Mouse (Mus musculus) cerebellum, adult 8-10 months (tissue): Measurements from ENCODE around the gene Camta1.

ENCODE experiments used
- DNase-seq: peaks from one replicate; pipeline ENCODE4 v3.0.0; 2022

The Camta1 gene

GRCm38 (mm10) chr4:151661486-151661885 lies 200.2 kb downstream of the Camta1 start:
- no peak for DNase-seq

GRCm38 (mm10) chr4:151656427-151656826 lies 205.2 kb downstream of the Camta1 start:
- DNase-seq: no peak

DNA sequence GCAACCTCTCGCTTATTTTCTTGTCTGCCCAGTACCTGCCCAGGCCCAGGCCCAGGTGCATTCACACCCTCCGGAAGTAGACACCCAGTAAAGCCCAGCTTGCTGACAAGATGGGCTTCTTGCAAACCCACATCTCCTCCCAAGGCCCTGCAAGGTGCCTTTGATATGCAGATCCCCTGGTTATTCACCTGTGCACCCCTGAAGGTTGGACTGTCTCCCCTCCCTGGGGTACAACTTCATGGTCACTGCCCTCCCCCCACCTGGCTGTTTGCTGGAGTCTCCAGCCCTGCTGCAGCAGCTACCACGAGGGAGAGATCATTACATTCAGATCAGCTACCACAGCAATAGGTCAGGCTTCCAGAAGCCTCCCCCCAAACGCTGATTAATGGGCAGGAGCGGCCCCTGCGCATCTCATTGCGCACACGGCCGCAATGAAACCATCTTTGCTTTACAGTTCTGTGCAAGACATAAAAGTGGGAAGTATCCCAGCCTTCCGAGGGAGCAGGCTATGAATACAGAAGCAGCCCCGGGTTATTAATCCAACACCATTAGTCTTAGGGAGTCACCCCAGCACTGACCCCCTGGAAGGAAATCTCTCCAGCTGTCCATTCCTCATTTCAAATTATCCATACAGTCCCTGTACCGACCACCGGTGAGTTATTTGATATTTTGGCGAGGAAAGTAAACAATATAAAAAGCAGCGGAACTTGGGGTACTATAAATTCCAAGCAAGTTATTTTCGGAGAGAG lies 205.9 kb downstream of the Camta1 start:
- no peak for DNase-seq

DNA sequence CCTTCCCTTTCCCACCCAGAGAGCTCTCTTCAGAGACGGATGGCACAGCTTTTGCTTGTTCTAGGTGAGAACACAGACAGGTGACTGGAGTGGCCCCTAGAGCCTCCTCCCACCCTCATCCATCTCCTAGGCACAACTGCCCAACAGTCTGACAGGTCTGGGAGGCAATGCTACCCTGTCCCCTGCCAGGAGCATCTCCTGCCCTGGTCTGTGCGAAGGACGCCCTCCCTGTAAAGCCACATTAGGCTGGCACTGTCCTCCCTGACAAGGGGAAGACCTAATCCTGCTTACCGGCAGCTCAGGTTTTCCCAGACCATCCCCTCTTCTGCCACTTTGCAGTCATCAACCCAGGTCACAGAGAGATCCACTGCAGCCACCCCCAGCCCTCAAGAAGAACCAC lies 206.4 kb downstream of the Camta1 start:
- DNase-seq: no peak

DNA sequence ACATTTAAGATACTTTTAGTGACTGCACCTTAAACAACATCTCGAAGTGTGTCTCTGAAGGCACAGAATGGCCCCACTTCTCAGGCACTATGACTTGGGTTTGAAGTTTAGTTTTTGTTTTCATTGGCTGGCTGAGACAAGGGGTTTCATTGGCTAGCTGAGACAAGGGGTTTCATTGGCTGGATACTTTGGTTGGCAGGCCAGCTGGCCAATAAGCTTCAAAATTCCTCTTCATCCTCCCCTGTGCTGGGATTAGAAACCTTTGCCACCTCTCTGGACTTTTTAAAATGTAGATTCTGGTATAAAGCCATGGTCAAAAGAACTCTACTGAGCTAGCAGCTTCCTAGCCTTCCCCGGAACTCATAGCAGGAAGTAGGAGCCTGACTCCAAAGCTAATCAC lies 219.3 kb downstream of the Camta1 start:
- DNase-seq: no peak

- DNase-seq: no peak
These were observed 220.7 kb downstream of the Camta1 start for GRCm38 (mm10) chr4:151640971-151641370.

GRCm38 (mm10) chr4:151638941-151639340 lies 222.7 kb downstream of the Camta1 start:
- DNase-seq: peak; percentile 63

DNA sequence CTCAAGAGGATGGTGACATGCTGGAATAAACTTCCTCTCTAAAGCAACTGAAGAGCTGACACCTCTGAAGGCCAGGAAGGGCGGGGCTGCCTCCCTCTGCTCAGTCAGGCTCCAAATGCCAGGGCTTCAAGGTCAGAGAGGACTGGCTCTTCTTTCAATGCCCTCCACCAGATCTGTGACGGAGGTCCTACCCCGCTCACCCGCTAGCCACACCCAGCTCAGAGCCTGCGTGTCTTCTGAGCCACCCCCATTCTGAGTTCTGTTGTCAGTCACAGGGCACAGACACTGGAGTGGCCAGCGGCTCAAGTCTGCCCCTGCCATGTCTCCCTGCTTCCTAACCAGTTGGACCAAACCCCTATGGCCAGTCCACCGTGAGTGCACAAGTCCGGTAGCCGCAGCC lies 224.3 kb downstream of the Camta1 start:
- no peak for DNase-seq

DNA sequence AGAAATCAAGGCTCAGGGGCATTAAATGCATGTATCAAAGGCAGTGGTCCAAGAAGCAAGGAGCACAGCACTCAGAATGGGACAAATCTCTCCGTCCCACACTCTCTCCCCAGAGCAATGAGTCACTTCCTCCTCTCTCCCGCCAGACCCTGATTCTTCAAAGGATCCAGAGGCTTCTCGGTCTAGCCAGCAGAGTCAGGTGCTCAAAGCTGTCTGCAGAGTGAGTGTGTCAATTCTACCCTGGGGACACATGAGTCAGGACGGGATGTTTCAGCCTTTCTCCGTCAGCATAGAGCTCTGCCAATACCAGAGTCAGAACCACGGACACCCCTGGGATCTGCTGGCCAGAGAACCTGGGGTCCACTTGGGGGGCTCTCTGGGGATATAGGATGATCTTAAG lies 226.9 kb downstream of the Camta1 start:
- DNase-seq: no peak

DNA sequence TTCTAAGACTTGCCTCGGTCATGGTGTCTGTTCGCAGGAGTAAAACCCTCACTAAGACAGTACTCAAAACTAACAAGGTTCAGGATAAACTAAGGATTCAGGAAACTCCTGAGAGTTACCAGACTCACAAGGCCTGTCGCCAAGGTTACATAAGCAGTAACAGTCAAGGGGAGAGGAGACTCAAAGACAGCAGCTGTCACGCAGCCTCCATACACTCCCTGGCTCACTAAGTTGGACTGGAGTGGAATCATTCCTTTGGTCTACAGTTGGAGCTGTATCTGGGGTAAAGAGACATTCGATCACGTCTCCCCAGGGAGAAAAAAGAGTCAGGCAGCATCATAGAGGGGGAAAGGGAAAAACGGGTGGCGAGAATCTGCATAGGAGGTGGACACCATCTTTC lies 227.9 kb downstream of the Camta1 start:
- no peak for DNase-seq

- DNase-seq: no peak
These were observed 229.4 kb downstream of the Camta1 start for GRCm38 (mm10) chr4:151632321-151632720.

GRCm38 (mm10) chr4:151630664-151631063 lies 231.0 kb downstream of the Camta1 start:
- DNase-seq: no peak

GRCm38 (mm10) chr4:151630231-151630630 lies 231.4 kb downstream of the Camta1 start:
- no peak for DNase-seq

DNA sequence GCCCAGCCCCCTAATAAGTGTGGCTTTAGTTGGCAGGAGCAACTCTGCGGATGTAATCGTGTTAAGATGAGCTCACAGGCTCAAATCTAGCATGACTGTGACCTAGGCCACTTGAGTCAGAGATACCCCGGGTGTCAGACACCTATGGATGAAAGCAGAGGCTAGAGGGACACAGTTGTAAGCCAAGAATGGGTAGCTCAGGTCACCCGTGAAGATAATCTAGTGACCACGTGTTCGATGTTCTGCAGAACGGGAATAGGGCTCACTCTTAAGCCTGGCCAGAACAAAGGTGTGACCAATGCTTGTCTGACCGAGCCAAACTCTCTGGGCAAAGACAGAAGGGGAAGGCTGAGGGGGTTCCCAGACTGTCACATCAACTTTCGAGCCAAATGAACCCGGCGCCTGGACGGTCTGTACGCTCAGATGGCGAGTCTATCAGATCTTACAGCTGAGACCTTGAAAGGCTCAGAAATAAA lies 242.1 kb downstream of the Camta1 start:
- no peak for DNase-seq

- no peak for DNase-seq
These were observed 243.0 kb downstream of the Camta1 start for GRCm38 (mm10) chr4:151618420-151619310.

- no peak for DNase-seq
These were observed 250.1 kb downstream of the Camta1 start for GRCm38 (mm10) chr4:151611621-151612020.

DNA sequence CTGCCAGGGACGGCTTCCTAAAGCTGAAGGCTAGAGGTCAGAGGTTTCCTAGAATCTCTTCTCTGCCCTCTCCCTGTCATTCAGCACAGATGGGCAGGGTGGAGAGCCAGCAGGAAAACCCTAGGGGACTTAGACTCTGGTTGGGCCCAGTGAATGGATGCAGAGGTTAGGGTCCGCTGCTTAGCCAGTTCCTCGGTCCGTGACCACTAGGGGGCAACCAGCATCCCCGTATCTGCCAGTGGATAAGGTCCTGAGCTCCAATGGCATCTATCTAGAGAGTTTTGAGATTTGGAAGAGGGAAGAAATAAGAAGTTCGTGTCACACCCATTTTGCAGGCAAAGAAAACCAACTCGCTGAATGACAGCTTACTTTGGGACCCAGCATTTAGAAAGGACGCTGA lies 251.4 kb downstream of the Camta1 start:
- peak; percentile 48 for DNase-seq

DNA sequence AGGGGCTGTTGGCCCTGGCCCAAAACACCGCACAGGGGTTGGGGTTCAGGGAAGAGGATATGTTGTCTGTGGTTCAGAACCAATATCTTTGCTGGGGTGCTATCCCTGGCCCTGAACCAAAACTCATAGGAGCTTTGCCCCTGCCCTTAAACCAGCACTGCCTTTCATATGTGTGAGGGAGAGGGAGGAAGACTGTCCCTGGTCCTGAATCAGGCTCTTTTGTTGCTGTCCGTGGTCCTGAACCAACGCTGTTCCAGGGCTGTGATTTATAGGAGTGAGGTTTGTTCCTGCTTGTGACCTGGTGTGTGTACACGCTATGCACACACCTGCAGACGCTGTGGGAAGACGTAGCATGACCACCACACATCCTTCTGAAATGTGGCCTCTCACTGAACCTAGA lies 256.8 kb downstream of the Camta1 start:
- DNase-seq: no peak

GRCm38 (mm10) chr4:151604481-151604880 lies 257.2 kb downstream of the Camta1 start:
- DNase-seq: no peak

- DNase-seq: no peak
These were observed 258.1 kb downstream of the Camta1 start for GRCm38 (mm10) chr4:151603586-151603985.

DNA sequence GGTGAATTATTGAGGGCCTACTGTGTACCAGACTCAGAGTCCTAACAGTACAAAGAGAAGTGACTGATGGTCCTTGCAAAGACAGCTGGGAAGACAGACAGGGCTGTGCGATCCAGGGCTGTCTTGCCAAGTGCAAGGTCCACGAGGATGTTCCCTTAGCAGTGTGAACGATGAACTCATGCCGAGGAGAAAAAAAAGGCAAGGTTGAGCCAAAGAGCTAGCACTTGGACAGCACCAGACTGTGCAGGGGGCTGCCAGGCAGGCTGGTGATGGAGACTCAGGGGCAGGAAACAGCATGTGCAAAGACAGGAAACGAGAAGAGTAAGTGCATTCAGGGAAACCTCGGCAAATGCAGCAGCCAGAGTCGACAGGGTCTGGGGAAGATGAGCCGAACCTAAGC lies 266.6 kb downstream of the Camta1 start:
- DNase-seq: no peak

DNA sequence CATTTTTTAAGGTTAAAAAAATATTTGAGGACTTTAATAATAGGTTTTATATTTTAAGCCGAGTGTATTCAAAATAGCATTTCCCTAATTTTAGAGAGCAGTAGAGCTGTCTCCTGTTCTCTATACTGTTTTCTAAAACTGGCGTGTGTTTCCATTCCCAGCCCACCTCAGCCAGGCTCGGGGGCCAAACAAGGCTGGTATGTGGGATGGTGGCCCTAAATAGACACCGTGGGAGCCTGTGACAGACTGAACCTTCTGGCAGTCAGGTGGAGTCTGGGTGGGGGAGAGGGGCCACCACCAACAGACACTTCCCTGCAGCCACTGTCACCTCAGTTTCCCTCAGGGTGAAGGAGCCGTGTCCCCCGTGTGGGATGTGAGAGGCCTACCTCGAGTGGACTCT lies 268.6 kb downstream of the Camta1 start:
- no peak for DNase-seq

- DNase-seq: no peak
These were observed 275.6 kb downstream of the Camta1 start for GRCm38 (mm10) chr4:151586074-151586473.

GRCm38 (mm10) chr4:151577961-151578360 lies 283.7 kb downstream of the Camta1 start:
- peak; percentile 50 for DNase-seq
